Mouse (Mus musculus) erythroblast, embryonic 14.5 days (primary cell): Measurements from ENCODE around the gene Msantd1. TPM values are rescaled to one million over a fixed set of nuclear protein-coding genes. Genes with fewer than 3 reads are reported as not detected.
A peak's percentile ranks its signal among the peaks of the same experiment; 100 is the strongest.

Experiments
- H3K27me3 ChIP-seq: 2 replicates; pipeline ENCODE4 v1.6.1; 2012; ENCODE audit warnings: inconsistent platforms; ENCODE audit not compliant: control insufficient read depth
- H3K36me3 ChIP-seq: 2 replicates; pipeline ENCODE4 v1.6.1; 2012; ENCODE audit warnings: mild to moderate bottlenecking, inconsistent platforms; ENCODE audit not compliant: control insufficient read depth
- H3K4me1 ChIP-seq: 2 replicates; pipeline ENCODE4 v1.6.1; 2012; ENCODE audit warnings: inconsistent platforms; ENCODE audit not compliant: control insufficient read depth
- H3K4me3 ChIP-seq: replicated peaks from 2 replicates; pipeline ENCODE3; 2012; ENCODE audit warnings: moderate library complexity, mild to moderate bottlenecking, inconsistent platforms
- H3K9me3 ChIP-seq: 2 replicates; pipeline ENCODE4 v1.6.1; 2012; ENCODE audit warnings: low read length, inconsistent platforms, mixed read lengths; ENCODE audit not compliant: control insufficient read depth
- GATA1 ChIP-seq: IDR thresholded peaks from 2 replicates; pipeline ENCODE4 v1.6.1; 2012; ENCODE audit warnings: low read length, inconsistent platforms, mixed read lengths
- TAL1 ChIP-seq: IDR thresholded peaks from 3 replicates; pipeline ENCODE4 v1.6.1; 2012; ENCODE audit warnings: low read length, inconsistent platforms, mixed read lengths
- polyA plus RNA-seq: library from polyadenylated mRNA; stranded (reverse); fragments of >175 nt; gene quantifications from 2 replicates; pipeline ENCODE4 v1.2.3, GENCODE M21; 2012

Msantd1 gene
- polyA plus RNA-seq, 1 experiment, result 0.81 TPM

DNA sequence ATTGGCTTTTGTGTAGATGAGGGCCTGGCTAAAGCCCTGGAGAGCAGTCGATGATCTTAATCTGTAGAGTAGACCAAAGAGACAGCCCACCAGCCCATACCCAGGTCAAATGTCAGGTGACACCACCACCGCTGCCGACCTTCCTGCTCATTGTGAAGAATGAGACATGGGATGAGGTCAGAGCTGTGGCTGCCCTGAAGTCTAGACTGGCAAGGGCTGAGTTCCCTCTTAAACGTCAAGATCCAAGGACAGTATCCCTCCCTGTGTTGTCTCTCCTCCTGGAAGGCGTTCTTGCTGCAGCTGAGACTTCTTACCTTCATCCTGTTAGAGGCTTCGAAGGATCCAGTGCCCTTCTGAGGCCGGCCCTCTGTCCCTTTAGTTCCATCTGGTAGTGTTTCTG is 48.3 kb downstream of the Msantd1 start:
- peaks cover 87% of the 10 kb centered on the region for H3K4me1 ChIP-seq
- peaks cover 73% of the 10 kb centered on the region for H3K36me3 ChIP-seq

DNA sequence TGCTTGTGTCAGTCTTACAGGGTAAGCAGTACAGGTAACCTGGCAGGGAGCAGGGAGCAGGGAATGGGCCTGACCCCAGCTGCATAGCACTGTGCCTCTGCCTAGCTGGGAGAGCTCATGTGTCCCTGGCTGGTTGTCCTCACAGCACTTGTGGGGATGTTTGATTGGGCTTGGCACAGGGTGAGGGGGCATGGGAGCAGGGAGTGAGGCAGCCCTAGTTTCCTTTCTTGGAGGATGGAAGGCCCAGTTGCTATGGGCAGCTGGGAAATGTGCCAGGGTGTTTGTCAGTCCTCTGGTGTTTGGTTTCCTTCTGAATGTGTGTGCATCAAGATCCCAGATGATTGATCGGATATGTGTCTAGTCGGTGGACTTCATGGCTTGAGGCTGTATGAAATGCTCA is 49.2 kb downstream of the Msantd1 start:
- TF ChIP-seq GATA1, result no peak
- no peak for TF ChIP-seq TAL1
- Histone ChIP-seq H3K4me1 (peaks cover 89% of the 10 kb centered on the region), H3K9me3 (no peaks in the 10 kb centered on the region), H3K4me3 (no peak overlapping the region), H3K27me3 (no peaks in the 10 kb centered on the region), H3K36me3 (peaks cover 75% of the 10 kb centered on the region)

More for the DNA sequence above, 48.3 kb downstream of the Msantd1 start:
- no peak for TF ChIP-seq TAL1
- Histone ChIP-seq H3K9me3 (no peaks in the 10 kb centered on the region), H3K4me3 (no peak overlapping the region), H3K27me3 (no peaks in the 10 kb centered on the region)

DNA sequence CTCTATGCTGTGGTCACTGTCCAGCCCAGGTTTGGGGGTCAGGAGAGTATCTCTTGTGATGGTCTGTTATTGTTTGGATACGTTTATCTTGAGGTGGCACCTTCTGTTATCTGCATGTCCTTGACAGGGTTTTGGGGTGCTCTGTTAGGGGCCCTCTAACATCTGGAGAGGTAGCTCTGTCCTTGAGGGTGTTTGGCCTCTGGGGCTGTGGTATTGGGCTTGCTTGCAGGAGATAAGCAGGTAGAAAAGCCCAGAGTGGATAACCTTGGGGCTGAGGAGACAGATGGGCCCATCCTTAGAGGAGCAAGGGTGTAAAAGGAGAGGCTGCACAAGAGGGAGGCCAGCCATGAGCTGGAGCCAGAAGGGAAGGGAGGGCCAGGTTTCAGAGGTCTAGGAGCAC is 52.2 kb downstream of the Msantd1 start:
- H3K4me3 ChIP-seq, result peak overlapping the region; percentile 35
- no peaks in the 10 kb centered on the region for H3K27me3 ChIP-seq
- peak; percentile 79 for TF ChIP-seq TAL1
- peak; percentile 66 for TF ChIP-seq GATA1
- no peaks in the 10 kb centered on the region for H3K9me3 ChIP-seq
- H3K36me3 ChIP-seq, result peaks cover 80% of the 10 kb centered on the region
- H3K4me1 ChIP-seq, result peaks cover 94% of the 10 kb centered on the region

DNA sequence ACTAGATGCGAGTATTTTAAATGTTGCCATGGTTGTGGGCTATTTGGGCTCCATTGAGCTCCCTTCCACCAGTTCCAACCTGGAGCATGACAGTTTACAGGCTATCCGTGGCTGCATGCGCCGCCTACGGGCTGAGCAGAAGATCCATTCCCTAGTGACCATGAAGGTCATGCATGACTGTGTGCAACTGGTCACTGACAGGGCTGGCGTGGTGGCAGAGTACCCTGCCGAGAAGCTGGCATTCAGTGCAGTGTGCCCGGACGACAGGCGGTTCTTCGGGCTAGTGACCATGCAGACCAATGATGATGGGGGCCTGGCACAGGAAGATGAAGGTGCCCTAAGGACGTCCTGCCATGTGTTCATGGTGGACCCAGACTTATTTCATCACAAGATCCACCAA is 57.7 kb downstream of the Msantd1 start:
- H3K36me3 ChIP-seq, result peaks cover 86% of the 10 kb centered on the region
- no peaks in the 10 kb centered on the region for H3K27me3 ChIP-seq
- no peak overlapping the region for H3K4me3 ChIP-seq
- TF ChIP-seq TAL1, result no peak
- TF ChIP-seq GATA1, result no peak
- peaks cover 84% of the 10 kb centered on the region for H3K4me1 ChIP-seq
- H3K9me3 ChIP-seq, result no peaks in the 10 kb centered on the region

DNA sequence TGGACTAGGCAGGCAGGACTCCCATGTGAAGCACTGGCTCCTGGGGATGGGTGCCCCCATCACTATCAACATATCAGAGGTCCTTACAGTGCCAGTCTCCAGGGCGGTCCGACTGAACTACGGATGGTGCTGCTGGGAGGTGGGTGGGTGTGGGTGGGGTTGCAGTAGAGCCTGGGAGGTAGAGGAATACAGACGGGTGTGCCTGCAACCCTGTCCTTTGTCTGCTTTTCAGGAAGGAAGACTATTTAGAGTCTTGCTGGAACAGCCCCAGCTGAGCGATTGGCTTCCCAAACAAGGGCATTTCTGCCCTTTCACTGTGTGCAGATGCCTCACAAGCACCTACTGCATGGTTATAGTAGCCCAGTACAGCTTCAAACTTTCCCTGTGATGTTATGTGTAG is 60.6 kb downstream of the Msantd1 start:
- peaks cover 83% of the 10 kb centered on the region for H3K4me1 ChIP-seq
- H3K36me3 ChIP-seq, result peaks cover 85% of the 10 kb centered on the region
- H3K27me3 ChIP-seq, result no peaks in the 10 kb centered on the region
- TF ChIP-seq TAL1 (no peak), GATA1 (no peak)
- H3K9me3 ChIP-seq, result no peaks in the 10 kb centered on the region
- no peak overlapping the region for H3K4me3 ChIP-seq

DNA sequence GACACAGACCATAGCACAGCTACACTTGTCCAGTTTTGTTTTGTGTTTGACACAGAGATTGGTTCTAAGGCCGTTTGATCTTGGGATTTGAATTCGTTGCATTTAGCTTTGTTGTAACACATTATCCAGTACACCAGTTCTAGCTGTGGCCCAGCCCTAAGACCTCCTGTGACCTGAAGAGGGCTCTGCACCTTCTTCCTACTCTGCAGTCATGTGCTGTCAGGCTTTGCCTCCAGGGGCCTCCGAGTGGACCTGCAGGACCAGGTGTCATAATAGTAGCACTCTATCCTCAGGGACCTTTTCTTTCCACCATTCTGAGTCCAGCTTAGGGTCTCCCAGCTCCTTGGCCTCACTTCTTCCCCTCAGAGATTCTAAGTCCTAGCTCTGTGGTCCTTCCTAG is 64.7 kb downstream of the Msantd1 start:
- Histone ChIP-seq H3K27me3 (no peaks in the 10 kb centered on the region), H3K4me3 (no peak overlapping the region), H3K4me1 (peaks cover 96% of the 10 kb centered on the region), H3K36me3 (peaks cover 87% of the 10 kb centered on the region), H3K9me3 (no peaks in the 10 kb centered on the region)
- TF ChIP-seq GATA1, result no peak
- TF ChIP-seq TAL1, result no peak

Other genes starting within 250 kb of the Msantd1 start
- gene Nop14, start 247.9 kb upstream of the Msantd1 start, polyA plus RNA-seq, result 1.3 TPM in 2 replicates
- 0.05 and 0.11 TPM in 2 replicates for gene Grk4, start 247.6 kb upstream of the Msantd1 start, polyA plus RNA-seq
- 0.25 and 0.27 TPM in 2 replicates for gene Htt, start 146.3 kb upstream of the Msantd1 start, polyA plus RNA-seq
- 8.3 and 9.3 TPM in 2 replicates for gene Rgs12, start 41.4 kb downstream of the Msantd1 start, polyA plus RNA-seq
- gene Hgfac, start 133.5 kb downstream of the Msantd1 start, polyA plus RNA-seq, result 0.18 and 0.22 TPM in 2 replicates
- gene Dok7, start 148.8 kb downstream of the Msantd1 start, polyA plus RNA-seq, result not detected in 2 replicates
- 1.3 and 2.8 TPM in 2 replicates for gene Lrpap1, start 197.8 kb downstream of the Msantd1 start, polyA plus RNA-seq